Mouse (Mus musculus) spleen, embryonic (tissue): ENCODE data around the gene Chmp1a.

ENCODE experiments used
- CTCF ChIA-PET: fragments of 350-600 bp; sonication (Branson Sonifier 250); formaldehyde crosslinking; loops from one replicate; lab custom pipeline; 2022; lab: Charles Lee

Chmp1a gene

DNA sequence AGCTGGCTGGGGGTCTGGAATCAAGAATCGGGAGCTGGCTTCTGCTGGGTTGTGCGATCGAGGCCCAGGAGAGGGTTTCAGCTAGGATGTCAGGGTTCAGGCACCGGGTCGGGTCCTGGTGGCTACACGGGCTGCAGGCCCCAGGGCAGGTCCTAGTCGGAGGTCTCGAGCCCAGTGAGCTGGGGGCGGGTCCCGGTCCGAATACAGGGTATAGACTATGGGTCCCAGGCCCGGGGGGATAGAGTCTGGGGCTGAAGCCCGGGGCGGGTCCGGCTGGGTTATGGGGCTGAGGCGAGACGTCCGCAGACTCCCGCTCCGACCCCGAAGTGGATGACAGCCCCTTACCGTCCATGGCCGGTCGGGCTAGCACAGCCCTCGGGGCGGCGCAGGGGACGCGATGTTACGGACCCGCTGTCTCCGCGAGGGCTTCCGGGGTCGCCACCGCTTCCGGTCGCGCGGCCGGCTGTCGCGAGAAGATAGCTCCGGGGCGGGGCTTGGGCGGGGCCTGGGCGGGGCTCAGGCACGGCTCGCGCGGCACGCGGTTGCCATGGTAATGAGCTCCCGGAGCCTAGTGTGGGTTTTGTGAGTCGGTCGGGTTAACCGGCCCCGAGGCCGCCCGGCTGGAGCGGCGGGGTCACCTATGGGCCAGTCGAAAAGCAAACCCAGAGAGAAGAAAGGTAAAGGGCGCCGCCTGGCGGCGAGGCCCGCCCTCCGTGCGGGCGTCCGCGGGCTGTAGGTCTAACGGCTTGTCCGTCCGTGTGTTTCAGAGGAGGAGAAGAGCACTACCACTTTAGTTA, at the start of gene Chmp1a, which contains the start of gene Spata33:
Gene Chmp1a (minus strand): TSS at position 443 of the 797 bp plus-strand sequence.
Gene Spata33 (plus strand): TSS at position 512 of the 797 bp plus-strand sequence.
- CTCF ChIA-PET, result interaction anchor here (1.5 kb wide), 1 partner anchor 12 kb away, joined by 4 read pairs; the partner anchor contains the start of gene Cdk10

DNA sequence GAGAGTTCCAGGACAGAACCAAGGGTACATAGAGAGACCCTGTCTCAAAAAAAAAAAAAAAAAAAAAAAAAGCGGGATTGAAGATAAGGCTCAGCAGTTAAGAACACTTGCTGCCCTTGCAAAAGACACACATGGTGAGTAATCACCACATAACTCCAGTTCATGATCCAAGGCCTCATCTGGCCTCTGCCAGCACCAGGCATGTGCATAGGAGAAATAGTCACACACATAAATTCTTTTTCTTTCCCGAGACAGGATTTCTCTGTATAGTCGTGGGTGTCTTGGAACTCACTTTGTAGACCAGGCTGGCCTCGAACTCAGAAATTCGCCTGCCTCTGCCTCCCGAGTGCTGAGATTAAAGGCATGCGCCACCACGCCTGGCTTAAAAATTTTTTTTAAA, 45.0 kb upstream of the Chmp1a start:
- CTCF ChIA-PET, result interaction anchor here (0.6 kb wide), 1 partner anchor 20 kb away, joined by 3 read pairs; no protein-coding TSS in a partner anchor

- CTCF ChIA-PET, result no interaction called here
Measured at GRCm38 (mm10) chr8:123257114-123257513, 44.6 kb upstream of the Chmp1a start.

DNA sequence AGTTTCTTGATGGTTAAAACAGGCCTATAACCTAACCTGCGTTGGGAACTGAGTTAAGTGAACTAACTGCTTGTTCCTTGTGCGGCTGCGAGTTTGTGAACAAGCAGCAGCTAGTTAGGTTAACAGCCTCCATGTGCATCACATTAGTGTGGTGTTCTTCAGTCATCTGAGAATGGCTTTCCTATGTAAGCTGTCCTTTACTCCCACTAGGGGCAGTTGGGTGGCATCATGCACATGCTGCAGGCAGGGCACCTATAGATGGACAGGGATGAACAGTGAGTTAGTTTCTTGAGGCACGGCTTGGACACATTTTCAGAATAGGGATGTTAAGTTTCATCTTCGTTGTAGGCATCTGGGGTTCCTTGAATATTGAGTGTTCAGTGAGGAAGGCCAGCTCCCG, 42.6 kb upstream of the Chmp1a start:
- CTCF ChIA-PET, result no interaction called here

DNA sequence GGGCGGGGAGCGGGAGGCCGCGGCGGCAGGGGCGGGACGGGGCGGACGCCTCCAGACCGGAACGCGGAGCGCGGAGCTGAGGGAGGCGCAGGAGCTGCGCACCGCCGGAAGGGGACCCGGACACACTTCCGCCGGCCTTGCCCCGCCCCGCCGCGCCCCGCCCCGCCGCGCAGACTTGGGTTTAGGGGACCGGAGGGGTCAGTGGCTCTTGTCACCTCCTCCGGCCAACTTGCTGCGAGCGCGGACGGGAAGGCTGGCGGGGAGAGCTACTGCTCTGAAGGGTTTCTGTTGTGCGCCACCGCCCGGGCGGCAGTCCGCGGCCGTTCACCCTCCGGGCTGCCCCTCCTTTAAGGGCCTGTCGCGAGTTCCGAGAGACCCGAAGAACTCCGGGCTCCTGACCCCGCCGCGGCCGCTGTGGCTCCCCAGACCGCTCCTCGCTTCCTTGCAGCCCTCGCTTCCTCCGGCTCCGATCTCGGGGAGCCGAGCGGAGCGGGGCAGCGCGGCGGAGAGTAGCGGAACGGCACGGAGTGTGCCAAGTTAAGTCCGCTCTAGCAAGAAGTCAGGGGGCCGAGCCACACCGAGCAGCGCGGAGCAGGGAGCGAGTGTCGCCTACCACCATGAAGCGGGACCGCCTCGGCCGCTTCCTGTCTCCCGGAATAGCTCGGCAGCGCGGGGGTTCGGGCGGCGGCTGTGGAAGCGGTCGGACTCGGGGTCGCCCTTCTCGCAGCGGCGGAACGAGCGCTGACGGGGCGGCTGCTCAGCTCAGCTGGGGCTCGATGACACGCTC, 41.7 kb upstream of the Chmp1a start, which contains the start of the genes Zfp276 and Vps9d1:
Gene Zfp276 (plus strand): TSS at position 97 of the 787 bp plus-strand sequence.
Gene Vps9d1 (minus strand): TSS at position 250 of the 787 bp plus-strand sequence.
- CTCF ChIA-PET, result interaction anchor here (0.6 kb wide), 1 partner anchor 27 kb away, joined by 3 read pairs; no protein-coding TSS in a partner anchor

DNA sequence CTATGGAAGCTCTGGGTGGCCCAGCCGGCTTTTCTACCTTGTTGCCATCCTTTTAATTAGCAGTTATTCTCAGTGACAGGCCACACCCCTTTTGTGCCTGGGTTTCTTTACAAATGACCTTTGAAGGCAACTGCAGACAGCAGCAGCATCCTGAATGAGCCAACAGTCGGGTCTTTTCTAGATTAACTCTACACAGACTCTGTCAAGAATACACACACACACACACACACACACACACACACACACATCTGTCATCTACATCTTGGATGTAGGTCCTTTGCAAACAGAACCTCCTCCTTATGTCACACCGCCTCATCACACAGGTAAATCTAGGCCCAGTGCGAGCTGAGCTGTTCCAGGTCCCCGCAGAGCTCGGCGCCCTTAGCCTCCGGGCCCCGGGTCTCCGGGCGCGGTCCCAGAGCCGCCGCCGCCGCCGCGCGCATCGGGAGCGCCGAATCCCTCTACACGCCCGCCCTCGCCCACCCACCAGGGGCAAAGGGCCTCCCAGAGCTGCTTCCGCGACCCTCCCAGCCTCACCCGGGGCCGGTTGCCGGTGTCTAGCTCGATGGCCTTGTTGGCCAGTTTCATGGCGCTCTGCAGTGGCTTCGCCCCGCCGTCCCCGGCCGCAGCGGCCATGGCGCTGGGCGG, 41.0 kb upstream of the Chmp1a start:
- CTCF ChIA-PET, result interaction anchor here (0.6 kb wide), 1 partner anchor 27 kb away, joined by 3 read pairs; no protein-coding TSS in a partner anchor

DNA sequence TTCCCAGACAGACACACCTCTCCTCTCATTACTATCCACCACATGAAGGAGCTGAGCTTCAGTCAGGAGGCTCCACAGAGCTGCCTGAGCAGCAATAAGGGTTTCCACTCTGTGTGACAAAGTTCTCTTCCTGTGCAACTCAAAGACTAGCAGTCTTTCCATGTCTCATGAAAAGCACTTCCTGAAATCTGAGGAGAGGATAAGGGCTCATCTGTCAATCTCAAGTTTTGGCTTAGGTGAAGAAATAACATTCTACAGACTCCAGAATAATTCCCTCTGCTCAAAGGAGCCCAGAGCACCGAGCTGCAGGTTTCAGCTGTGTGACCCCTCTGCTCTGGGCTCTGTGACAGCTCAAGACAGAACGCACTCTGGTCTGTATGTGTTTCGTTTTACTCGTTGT, 40.4 kb upstream of the Chmp1a start:
- CTCF ChIA-PET, result no interaction called here

DNA sequence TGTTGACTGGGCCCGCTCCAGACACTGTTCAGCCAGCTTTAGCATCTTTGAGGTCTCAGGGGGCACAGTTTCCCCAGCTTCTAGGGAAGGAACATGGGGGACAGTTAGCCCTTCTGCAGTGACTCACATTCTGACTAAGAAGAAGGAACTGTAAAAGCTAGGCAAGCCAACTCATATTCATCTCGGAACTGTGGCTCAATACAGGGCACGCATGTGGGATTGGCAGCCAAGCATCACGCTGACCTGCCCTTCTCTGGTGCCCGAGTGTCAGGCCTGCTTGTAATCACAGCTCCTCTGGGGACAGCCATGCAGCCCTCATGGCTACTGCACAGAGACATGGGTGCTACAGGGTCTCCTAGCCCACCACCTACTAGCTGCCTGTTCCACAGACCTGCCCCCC, 38.4 kb upstream of the Chmp1a start:
- CTCF ChIA-PET, result no interaction called here

DNA sequence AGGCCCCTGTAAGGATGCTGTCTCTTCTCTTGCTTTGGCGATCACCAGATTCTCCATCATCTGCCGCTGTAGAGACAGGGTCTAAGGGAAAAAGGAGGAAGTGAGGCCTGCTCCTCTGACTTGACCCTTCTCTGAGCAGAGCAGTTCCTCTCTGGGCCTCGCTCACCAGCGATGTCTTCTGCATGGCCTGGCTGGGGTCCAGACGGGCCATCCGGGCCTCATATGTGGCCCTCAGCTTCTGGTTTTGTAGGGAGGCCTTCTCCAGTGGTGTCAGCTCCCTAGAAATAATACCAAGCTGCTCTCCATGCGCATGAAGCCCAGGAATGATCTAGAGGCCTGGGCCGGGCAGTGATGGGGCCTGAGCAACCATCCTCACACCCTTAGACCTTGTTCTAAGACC, 36.0 kb upstream of the Chmp1a start:
- CTCF ChIA-PET, result no interaction called here

- CTCF ChIA-PET, result no interaction called here
Measured at GRCm38 (mm10) chr8:123247748-123248147, 35.2 kb upstream of the Chmp1a start.

DNA sequence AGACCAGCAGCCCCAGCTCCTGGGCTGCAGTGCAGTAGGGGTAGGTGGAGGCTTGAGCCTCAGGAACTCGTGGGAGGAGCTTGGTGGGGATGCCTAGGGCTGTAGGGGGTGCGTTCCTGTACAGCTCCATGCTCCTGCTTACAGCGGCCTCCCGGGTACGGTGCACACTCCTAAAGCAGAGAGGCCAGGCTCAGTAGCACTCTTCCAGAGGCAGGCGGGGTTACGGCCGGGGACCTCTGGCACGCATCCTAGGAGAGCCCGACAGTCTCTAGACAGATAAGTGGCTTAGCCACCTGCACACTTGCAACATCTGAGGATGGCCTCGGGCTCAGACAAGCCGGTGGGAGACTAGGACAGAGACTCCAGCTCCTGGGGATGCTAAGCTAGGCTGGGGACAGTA, 33.0 kb upstream of the Chmp1a start:
- CTCF ChIA-PET, result no interaction called here

GRCm38 (mm10) chr8:123244382-123244781, 31.8 kb upstream of the Chmp1a start:
- CTCF ChIA-PET, result no interaction called here

DNA sequence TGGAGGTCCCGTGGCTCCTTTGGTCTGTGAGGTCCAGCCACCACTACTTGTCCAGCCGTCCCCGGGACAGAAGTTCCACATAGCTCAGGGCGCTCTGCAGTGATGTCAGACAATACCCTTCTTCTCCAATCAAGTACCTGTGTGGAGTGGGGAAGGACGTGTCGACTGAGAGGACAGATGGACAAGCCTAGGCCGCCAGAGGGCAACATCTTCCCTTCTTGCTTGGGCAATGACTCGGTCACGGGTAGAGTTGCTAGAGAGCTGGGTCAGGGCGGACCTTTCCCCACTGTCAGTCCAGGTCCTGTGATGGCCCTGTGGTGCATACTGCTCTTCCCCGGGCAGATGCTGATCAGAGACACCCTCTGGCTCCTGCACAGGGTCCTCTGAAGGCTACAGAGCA, 30.5 kb upstream of the Chmp1a start:
- CTCF ChIA-PET, result no interaction called here

DNA sequence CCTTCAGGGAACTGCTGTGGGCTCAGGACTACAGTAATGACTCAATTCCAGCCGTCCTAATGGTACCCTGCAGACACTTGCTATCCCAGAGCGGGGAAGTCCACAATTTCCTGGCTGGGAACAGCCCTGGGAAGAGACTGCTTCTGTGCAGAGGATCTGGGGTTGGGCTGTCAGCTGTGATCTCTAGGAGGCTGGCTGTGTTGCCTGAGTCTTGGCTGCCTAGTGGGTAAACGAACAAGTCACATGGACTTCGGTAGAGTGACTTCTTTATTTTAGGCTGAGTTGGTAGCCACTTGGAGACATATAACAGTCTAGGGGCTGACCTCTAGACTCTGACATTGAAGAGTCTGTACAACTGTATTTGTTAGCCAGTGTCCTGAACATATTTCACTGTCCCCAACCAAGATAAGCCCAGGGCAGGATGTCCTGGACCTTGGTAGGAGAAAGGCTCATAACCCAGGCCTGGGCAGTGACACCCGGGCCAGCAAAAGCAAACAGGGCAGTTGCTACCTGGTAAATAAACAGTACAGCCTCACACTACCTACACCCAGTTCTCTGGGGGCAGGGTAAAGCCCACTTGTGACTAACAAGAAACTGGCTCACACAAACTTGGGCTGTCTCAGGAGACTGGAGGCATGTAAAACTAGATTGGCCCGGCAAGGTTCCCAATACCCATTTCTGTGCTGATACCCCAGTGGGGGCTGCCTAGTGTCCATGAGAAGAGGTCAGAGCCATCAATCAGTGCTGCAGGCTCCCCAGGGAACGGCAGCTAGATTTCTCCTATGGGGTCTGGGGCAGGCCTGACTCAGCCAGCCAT, 29.8 kb upstream of the Chmp1a start:
- CTCF ChIA-PET, result no interaction called here

- CTCF ChIA-PET, result no interaction called here
Measured at GRCm38 (mm10) chr8:123239398-123239797, 26.8 kb upstream of the Chmp1a start.

- CTCF ChIA-PET, result no interaction called here
Measured at GRCm38 (mm10) chr8:123235520-123236497, 23.2 kb upstream of the Chmp1a start, which contains the start of gene Spata2l. TSS of gene Spata2l (minus strand) at chr8:123236233.

DNA sequence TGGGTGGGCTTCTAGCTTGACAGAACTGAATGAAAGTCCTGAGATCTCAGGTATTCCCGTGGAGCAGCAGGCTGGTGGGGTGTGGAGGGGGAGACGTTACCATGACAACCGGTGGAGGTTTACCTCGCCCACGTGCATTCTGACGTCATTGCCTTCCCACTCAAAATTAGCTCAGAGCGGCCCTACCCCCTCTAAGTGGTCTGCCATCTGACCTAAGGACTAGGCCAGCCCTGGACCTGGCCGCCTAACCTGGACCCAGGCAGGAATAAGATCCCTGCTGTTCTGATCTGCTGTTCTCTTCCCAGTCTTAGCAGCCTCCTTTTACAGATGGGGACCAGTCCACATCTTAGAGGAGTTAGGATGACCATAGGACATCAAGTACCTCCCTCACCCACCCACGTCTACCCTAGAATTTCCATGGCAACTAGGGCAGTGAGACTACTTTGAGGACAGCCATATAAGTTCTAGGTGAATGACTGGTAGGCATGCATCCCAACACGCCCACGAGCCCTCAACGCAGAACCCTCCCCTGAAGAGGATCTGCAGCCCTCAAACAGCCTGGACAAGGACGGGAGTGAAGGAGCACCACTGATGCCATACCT, 22.5 kb upstream of the Chmp1a start:
- CTCF ChIA-PET, result no interaction called here

GRCm38 (mm10) chr8:123233760-123234159, 21.2 kb upstream of the Chmp1a start:
- CTCF ChIA-PET, result no interaction called here

- CTCF ChIA-PET, result no interaction called here
Measured at GRCm38 (mm10) chr8:123233300-123233699, 20.7 kb upstream of the Chmp1a start.
